Mouse (Mus musculus) liver, embryonic 14.5 days (tissue): Measurements from ENCODE around the gene Adcyap1r1. TPM values are rescaled to one million over a fixed set of nuclear protein-coding genes. Genes with fewer than 3 reads are reported as not detected.
A peak's percentile ranks its signal among the peaks of the same experiment; 100 is the strongest.

Experiments used
- ATAC-seq: fragments of 200-750 bp; cut with Nextera tagmentation; 2 replicates; pipeline ENCODE4 v1.8.0; 2017; ENCODE audit warnings: moderate number of reproducible peaks, mild to moderate bottlenecking, moderate library complexity; ENCODE audit not compliant: insufficient read depth
- DNase-seq, 3 experiments: peaks; one replicate each; pipeline ENCODE4 v3.0.0-alpha.2; 2012 to 2013; ENCODE audit warnings: low read depth in 3 of 3, low spot score in 3 of 3
- H3K27ac ChIP-seq: fragments of 300-500 bp; sonication (generic); 2 replicates; pipeline ENCODE4 v1.5.1; 2014; ENCODE audit warnings: moderate library complexity, mild to moderate bottlenecking, control low read depth, inconsistent platforms
- H3K27me3 ChIP-seq: fragments of 300-500 bp; sonication (generic); 2 replicates; pipeline ENCODE4 v1.6.1; 2014; ENCODE audit warnings: mild to moderate bottlenecking, low read length, moderate library complexity; ENCODE audit not compliant: control insufficient read depth, insufficient read depth
- H3K36me3 ChIP-seq: fragments of 300-500 bp; sonication (generic); replicated peaks from 2 replicates; pipeline ENCODE4 v1.6.1; 2014; ENCODE audit warnings: low read depth; ENCODE audit not compliant: control insufficient read depth, insufficient read depth
- H3K4me1 ChIP-seq, 2 experiments: fragments of 200-500 bp in 1 of 2; fragments of 300-500 bp in 1 of 2; sonication (generic) in 1 of 2; replicated peaks; 2 replicates each; pipeline ENCODE4 v1.6.1; 2012 to 2014; ENCODE audit warnings: antibody characterized with exemption in 1 of 2, inconsistent platforms in 1 of 2, low read length in 1 of 2; ENCODE audit not compliant: control insufficient read depth in 2 of 2, insufficient read depth in 2 of 2
- H3K4me2 ChIP-seq: fragments of 300-500 bp; sonication (generic); 2 replicates; pipeline ENCODE4 v1.6.1; 2014; ENCODE audit warnings: low read depth, mild to moderate bottlenecking, control low read depth, moderate library complexity
- H3K4me3 ChIP-seq, 2 experiments: fragments of 200-500 bp in 1 of 2; fragments of 300-500 bp in 1 of 2; sonication (generic) in 1 of 2; 2 replicates each; pipeline ENCODE4 v1.5.1; 2012 to 2014; ENCODE audit warnings: low read depth in 2 of 2, low read length in 2 of 2, mild to moderate bottlenecking in 2 of 2, control low read depth in 1 of 2, inconsistent platforms in 1 of 2, moderate library complexity in 1 of 2; ENCODE audit not compliant: insufficient read depth in 1 of 2
- H3K9ac ChIP-seq: fragments of 300-500 bp; sonication (generic); replicated peaks from 2 replicates; pipeline ENCODE4 v1.6.1; 2014; ENCODE audit warnings: mild to moderate bottlenecking, control low read depth, moderate library complexity
- H3K9me3 ChIP-seq: fragments of 300-500 bp; sonication (generic); 2 replicates; pipeline ENCODE4 v1.6.1; 2016; ENCODE audit warnings: low read length, mixed read lengths; ENCODE audit not compliant: control insufficient read depth
- CTCF ChIP-seq: IDR thresholded peaks from 2 replicates; pipeline ENCODE4 v1.5.1; 2016; ENCODE audit warnings: antibody characterized with exemption, low read depth, control low read depth
- EP300 ChIP-seq: IDR thresholded peaks from 2 replicates; pipeline ENCODE4 v1.6.1; 2016; ENCODE audit warnings: antibody characterized with exemption, low read depth
- WGBS: fragments of 180-500 bp; shearing (Covaris S2); extraction: QIAGEN DNeasy Blood & Tissue Kit; methylation state at CpG from one replicate; pipeline ENCODE4 v1.1.7; 2014; ENCODE audit not compliant: insufficient replicate concordance; 5-methylcytosine and 5-hydroxymethylcytosine counted together
- polyA plus RNA-seq, 2 experiments: library from polyadenylated mRNA; depleted of rRNA in 1 of 2; stranded (reverse) in 1 of 2; unstranded in 1 of 2; fragments of >200 nt; fragmentation: Nextera tagmentation in 1 of 2; extraction: Ambion mirVana in 1 of 2; gene quantifications; 2 replicates each; pipeline versions ENCODE4 v1.2.1 to v1.2.3; 2012 to 2014

Adcyap1r1 gene
- polyA plus RNA-seq, 2 experiments: 0.01 TPM; not detected in 1

DNA sequence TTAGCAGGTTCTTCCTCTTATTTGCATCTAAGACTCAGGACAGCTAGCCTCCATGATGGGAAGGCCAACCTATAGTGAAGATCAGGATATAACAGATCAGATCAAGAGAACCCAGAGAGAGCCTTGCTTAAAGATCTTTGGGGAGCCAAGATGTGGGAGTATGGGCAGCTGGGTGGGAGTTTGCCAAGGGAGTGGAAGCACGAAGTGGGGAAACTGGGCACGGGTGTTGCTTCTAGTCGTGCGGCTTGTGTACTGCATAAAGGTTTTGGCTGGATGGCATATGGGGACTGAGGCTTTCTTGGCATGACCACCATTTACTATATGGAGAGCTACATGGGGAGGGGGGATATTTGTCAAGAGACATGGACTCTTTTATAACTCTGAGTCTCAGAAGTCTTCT lies 44.4 kb downstream of the Adcyap1r1 start:
- H3K9ac ChIP-seq: no peak overlapping the region
- H3K36me3 ChIP-seq: no peaks in the 10 kb centered on the region
- TF ChIP-seq CTCF (no peak), EP300 (no peak)
- no peaks in the 10 kb centered on the region for H3K27me3 ChIP-seq
- ATAC-seq (no peak), DNase-seq (no peak)
- no peaks in the 10 kb centered on the region for H3K4me1 ChIP-seq
- 80% methylated on average over 4 of the region's 4 CpGs for WGBS
- no peak overlapping the region for H3K27ac ChIP-seq
- no peaks in the 10 kb centered on the region for H3K9me3 ChIP-seq
- no peak overlapping the region for H3K4me2 ChIP-seq
- H3K4me3 ChIP-seq: no peak overlapping the region

DNA sequence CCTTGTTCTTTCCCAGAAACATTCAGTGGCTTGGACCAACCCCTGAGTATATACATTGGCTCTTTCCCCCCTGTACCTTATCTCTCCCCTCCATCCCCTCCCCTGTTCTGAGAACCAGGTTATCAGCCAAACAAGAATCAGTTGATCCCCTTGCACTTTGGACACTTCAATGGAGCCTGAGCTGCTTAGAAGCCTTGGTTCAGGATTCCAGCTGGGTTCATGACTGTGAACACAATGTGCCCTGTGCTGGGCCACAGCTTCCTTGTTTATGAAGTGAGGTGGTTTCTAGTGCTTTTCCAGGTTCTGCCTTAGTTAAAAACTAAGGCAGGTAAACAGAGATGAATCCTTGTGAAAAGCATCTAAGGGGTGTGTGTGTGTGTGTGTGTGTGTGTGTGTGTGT lies 47.0 kb downstream of the Adcyap1r1 start:
- no peaks in the 10 kb centered on the region for H3K36me3 ChIP-seq
- no peaks in the 10 kb centered on the region for H3K4me1 ChIP-seq
- ATAC-seq (no peak), DNase-seq (no peak)
- no peaks in the 10 kb centered on the region for H3K9me3 ChIP-seq
- H3K4me2 ChIP-seq: no peak overlapping the region
- no peak overlapping the region for H3K4me3 ChIP-seq
- no peaks in the 10 kb centered on the region for H3K27me3 ChIP-seq
- H3K27ac ChIP-seq: no peak overlapping the region
- no peak overlapping the region for H3K9ac ChIP-seq
- no peak for TF ChIP-seq EP300
- no peak for TF ChIP-seq CTCF

DNA sequence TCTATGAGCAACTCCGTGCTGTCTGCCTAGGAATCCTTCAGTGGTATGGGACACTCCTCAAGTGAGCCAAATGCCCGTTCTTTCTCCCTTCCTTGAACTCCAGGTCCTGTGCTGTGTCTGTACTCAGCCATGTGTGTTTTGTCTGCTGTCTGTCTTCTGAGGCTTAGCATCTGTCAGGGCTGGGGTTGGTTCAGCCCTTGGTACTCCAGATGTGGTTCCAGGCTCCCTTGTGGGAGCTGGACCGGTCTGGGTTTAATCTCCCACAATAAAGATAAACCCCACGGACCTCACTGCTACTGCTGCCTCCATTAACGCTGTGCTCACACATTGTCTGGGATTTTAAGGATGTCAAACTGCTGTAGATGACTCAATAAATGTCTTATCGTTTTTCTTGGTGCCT lies 49.3 kb downstream of the Adcyap1r1 start:
- H3K9me3 ChIP-seq: no peaks in the 10 kb centered on the region
- DNase-seq (no peak), ATAC-seq (no peak)
- H3K9ac ChIP-seq: no peak overlapping the region
- H3K4me1 ChIP-seq: no peaks in the 10 kb centered on the region
- no peaks in the 10 kb centered on the region for H3K36me3 ChIP-seq
- no peaks in the 10 kb centered on the region for H3K27me3 ChIP-seq
- no peak overlapping the region for H3K4me3 ChIP-seq
- no peak overlapping the region for H3K27ac ChIP-seq
- TF ChIP-seq EP300: no peak
- no peak for TF ChIP-seq CTCF
- 53% methylated on average over 6 of the region's 6 CpGs for WGBS
- H3K4me2 ChIP-seq: no peak overlapping the region

DNA sequence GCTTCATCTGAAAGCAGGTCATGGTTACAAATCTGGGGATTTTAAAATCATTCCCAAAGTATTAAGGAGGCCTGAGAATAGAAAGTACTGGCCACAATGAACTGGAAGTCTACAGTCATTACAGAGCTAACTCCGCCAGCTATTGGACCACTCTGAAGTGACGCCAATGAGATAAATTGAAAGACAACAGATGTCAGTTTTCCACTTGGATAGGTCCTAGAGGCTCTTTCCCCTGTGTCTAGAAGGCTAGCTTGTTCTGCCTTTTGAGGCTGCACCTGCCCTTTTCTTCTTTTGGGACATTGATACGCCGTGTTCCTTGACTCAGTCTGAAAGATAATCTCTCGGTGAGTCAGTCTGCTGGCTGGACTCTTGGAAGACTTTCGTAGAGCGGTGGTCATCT lies 50.5 kb downstream of the Adcyap1r1 start:
- H3K9me3 ChIP-seq: no peaks in the 10 kb centered on the region
- H3K4me2 ChIP-seq: no peak overlapping the region
- no peak overlapping the region for H3K9ac ChIP-seq
- WGBS: 74% methylated on average over 7 of the region's 7 CpGs
- no peaks in the 10 kb centered on the region for H3K36me3 ChIP-seq
- DNase-seq: no peak
- no peak overlapping the region for H3K4me3 ChIP-seq
- no peak overlapping the region for H3K27ac ChIP-seq
- H3K27me3 ChIP-seq: no peaks in the 10 kb centered on the region
- ATAC-seq: no peak
- no peaks in the 10 kb centered on the region for H3K4me1 ChIP-seq
- TF ChIP-seq CTCF (no peak), EP300 (no peak)

DNA sequence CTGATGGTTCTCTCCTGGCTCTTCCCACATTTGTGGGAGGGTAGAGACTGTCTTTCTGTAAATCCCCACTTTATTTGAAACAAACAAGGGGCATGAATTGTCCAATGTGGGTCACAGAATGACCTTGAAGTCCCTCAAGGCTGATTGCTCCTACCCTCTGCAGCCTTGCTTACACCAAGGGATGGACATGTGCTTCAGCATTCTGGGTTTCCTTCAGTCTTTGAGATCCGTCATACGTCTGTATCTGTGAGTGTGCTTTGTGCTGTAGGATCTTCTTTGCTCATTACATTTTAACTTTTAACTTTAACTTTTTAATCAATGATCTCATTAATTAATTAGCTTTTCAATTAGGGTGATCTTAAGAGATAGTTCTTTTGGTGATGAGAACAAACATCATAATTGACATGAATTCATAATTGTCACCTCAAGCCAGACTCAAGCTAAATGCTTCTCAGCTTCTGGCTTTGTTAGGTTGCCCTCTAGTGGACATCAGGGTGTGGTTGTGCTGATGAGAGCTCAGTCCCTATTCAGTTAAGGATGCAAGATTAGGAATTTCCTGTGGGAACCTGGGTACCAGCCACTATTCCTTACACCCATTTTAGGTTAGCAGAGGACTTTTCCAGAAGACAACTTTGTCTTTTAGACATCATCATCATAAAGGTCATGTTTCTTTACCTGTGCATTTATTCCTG lies 53.2 kb downstream of the Adcyap1r1 start:
- H3K27me3 ChIP-seq: no peaks in the 10 kb centered on the region
- H3K9me3 ChIP-seq: no peaks in the 10 kb centered on the region
- H3K4me2 ChIP-seq: no peak overlapping the region
- no peak overlapping the region for H3K27ac ChIP-seq
- peak; percentile 64 for TF ChIP-seq CTCF
- TF ChIP-seq EP300: no peak
- WGBS: 62% methylated on average over 2 of the region's 2 CpGs
- no peaks in the 10 kb centered on the region for H3K36me3 ChIP-seq
- H3K4me3 ChIP-seq: no peak overlapping the region
- no peak for ATAC-seq
- no peaks in the 10 kb centered on the region for H3K4me1 ChIP-seq
- DNase-seq: peak in 1 of 3 experiments; percentile 10
- H3K9ac ChIP-seq: no peak overlapping the region
